18 mouse cellular contexts compared by ENCODE assay signal in genomic region chr19:41987206-41987605, GRCm38 (mm10). TPM values are rescaled to one million over a fixed set of nuclear protein-coding genes. Genes with fewer than 3 reads are reported as not detected.
DNase-seq lines count a peak whose midpoint lies in the region.
"Had no signal": no experiment of that assay in that cellular context is flagged by ENCODE, and none has a peak within 500 bp of the region (broad histone marks: within the 10 kb centered on the region; RNA-seq: fewer than 3 reads in every experiment).

No protein-coding gene starts in this region.

- DNase-seq in cerebellum, adult 9-11 months = peak; percentile 3
- DNase-seq in cerebellum, adult 11 months = no peak
- DNase-seq in kidney, postnatal 4 days = peak; percentile 51 to 70
- no peak for DNase-seq in kidney, postnatal 36 days
- DNase-seq in gastrocnemius, postnatal 10 days = peak; percentile 48
- DNase-seq in right cerebral cortex, adult 18-20 months = no peak
- DNase-seq in heart, adult 9 months (ENCODE audit: low spot score in 2 of 2) = no peak
- DNase-seq: adrenal gland, adult 8-10 months; cerebellum, adult 8-10 months; cerebellum, postnatal 36 days; embryo, embryonic 11 days; heart, adult 18-20 months; heart, postnatal 4 days; layer of hippocampus, postnatal 36 days; lung, embryonic 14.5 days; lung, postnatal 36 days had no signal

RNA-seq across cellular contexts. Expression of gene Ubtd1, which starts 5.6 kb away (rescaled TPM):
- 10 to 100 TPM; 23.3 to 27.6 TPM for total RNA-seq in gastrocnemius, postnatal 10 days (2021)

RNA-seq across cellular contexts. Expression of gene Mms19, which starts 6.2 kb away (rescaled TPM):
- 10 to 100 TPM in 1 of 2 experiments, 1 to 10 TPM in 1; 9.2 to 12.9 TPM for total RNA-seq in gastrocnemius, postnatal 10 days (2021)

RNA-seq across cellular contexts. Expression of gene Ankrd2, which starts 48.6 kb away (rescaled TPM):
- total RNA-seq in gastrocnemius, postnatal 10 days (2021) = 10 to 100 TPM; 65.0 to 72.7 TPM
- total RNA-seq: CH12.LX; layer of hippocampus, postnatal 36 days; megakaryocyte, adult 5-6 weeks had no signal

RNA-seq across cellular contexts. Expression of gene Zdhhc16, which starts 53.9 kb away (rescaled TPM):
- 10 to 100 TPM; 22.7 to 31.3 TPM for total RNA-seq in gastrocnemius, postnatal 10 days (2021)

RNA-seq across cellular contexts. Expression of gene Exosc1, which starts 54.0 kb away (rescaled TPM):
- 10 to 100 TPM; 18.2 to 20.1 TPM for total RNA-seq in gastrocnemius, postnatal 10 days (2021)

Comparison
In these comparisons a context has a peak if more than half of its experiments do, and no peak if none do; other contexts are left out.
1. DNase-seq: peak in cerebellum, adult 9-11 months (single experiment), kidney, postnatal 4 days (2 of 2) and gastrocnemius, postnatal 10 days (single experiment); none in cerebellum, adult 11 months (single experiment), kidney, postnatal 36 days (0 of 2), right cerebral cortex, adult 18-20 months (single experiment) and heart, adult 9 months (0 of 2).